Mouse (Mus musculus): ENCODE data around the gene Acbd6. TPM values are rescaled to one million over a fixed set of nuclear protein-coding genes. Genes with fewer than 3 reads are reported as not detected.

Acbd6 gene
- polyA plus RNA-seq (2016; fragmentation: Nextera tagmentation; extraction: Ambion mirVana): 103 and 108 TPM in 2 replicates

- Histone ChIP-seq H3K9ac (replicated peaks) (peak within 1 kb of the TSS; percentile 92), H3K9me3 (no peaks in the 10 kb centered on the region), H3K27ac (peak within 1 kb of the TSS; percentile 84), H3K4me3 (replicated peaks) (peak within 1 kb of the TSS; percentile 95), H3K27me3 (no peaks in the 10 kb centered on the region), H3K36me3 (no peaks in the 10 kb centered on the region), H3K4me1 (replicated peaks) (peaks cover 20% of the 10 kb centered on the region), H3K4me2 (peak within 1 kb of the TSS; percentile 79)
- ATAC-seq (ENCODE audit: insufficient number of reproducible peaks, insufficient read depth, low FRiP score, low TSS enrichment, low read depth): peak; percentile 82
- WGBS: under 1% methylated on average over 83 of the region's 83 CpGs
Observed at GRCm38 (mm10) chr1:155558012-155558842, at the start of gene Acbd6. Gene Acbd6 (plus strand): TSS chr1:155558120.

GRCm38 (mm10) chr1:155510263-155510662 lies 47.7 kb upstream of the Acbd6 start:
- H3K27ac ChIP-seq: no peak overlapping the region
- no peak overlapping the region for H3K9ac ChIP-seq (replicated peaks)
- H3K4me3 ChIP-seq (replicated peaks): no peak overlapping the region
- H3K4me1 ChIP-seq (replicated peaks): peaks cover 5% of the 10 kb centered on the region
- no peaks in the 10 kb centered on the region for H3K9me3 ChIP-seq
- no peak for ATAC-seq (ENCODE audit: insufficient number of reproducible peaks, insufficient read depth, low FRiP score, low TSS enrichment, low read depth)
- H3K4me2 ChIP-seq: no peak overlapping the region
- 71% methylated on average over 10 of the region's 10 CpGs for WGBS
- no peaks in the 10 kb centered on the region for H3K27me3 ChIP-seq
- H3K36me3 ChIP-seq: no peaks in the 10 kb centered on the region

- no peaks in the 10 kb centered on the region for H3K4me1 ChIP-seq (replicated peaks)
- no peaks in the 10 kb centered on the region for H3K36me3 ChIP-seq
- H3K9ac ChIP-seq (replicated peaks): no peak overlapping the region
- H3K4me2 ChIP-seq: no peak overlapping the region
- WGBS: 89% methylated on average over 4 of the region's 4 CpGs
- no peaks in the 10 kb centered on the region for H3K27me3 ChIP-seq
- no peak overlapping the region for H3K4me3 ChIP-seq (replicated peaks)
- peaks cover 6% of the 10 kb centered on the region; the same call in 1 of the 2 replicates for H3K9me3 ChIP-seq
- H3K27ac ChIP-seq: no peak overlapping the region
- no peak for ATAC-seq (ENCODE audit: insufficient number of reproducible peaks, insufficient read depth, low FRiP score, low TSS enrichment, low read depth)
Observed at GRCm38 (mm10) chr1:155515866-155516265, 42.1 kb upstream of the Acbd6 start.

GRCm38 (mm10) chr1:155516594-155516993 lies 41.3 kb upstream of the Acbd6 start:
- Histone ChIP-seq H3K9me3 (peaks cover 6% of the 10 kb centered on the region; the same call in 1 of the 2 replicates), H3K27me3 (no peaks in the 10 kb centered on the region), H3K36me3 (no peaks in the 10 kb centered on the region), H3K4me2 (no peak overlapping the region), H3K27ac (no peak overlapping the region), H3K4me3 (replicated peaks) (no peak overlapping the region), H3K9ac (replicated peaks) (no peak overlapping the region), H3K4me1 (replicated peaks) (no peaks in the 10 kb centered on the region)
- no peak for ATAC-seq (ENCODE audit: insufficient number of reproducible peaks, insufficient read depth, low FRiP score, low TSS enrichment, low read depth)
- 41% methylated on average over 7 of the region's 7 CpGs for WGBS

GRCm38 (mm10) chr1:155517060-155517459 lies 40.9 kb upstream of the Acbd6 start:
- Histone ChIP-seq H3K36me3 (no peaks in the 10 kb centered on the region), H3K9me3 (peaks cover 6% of the 10 kb centered on the region; the same call in 1 of the 2 replicates), H3K9ac (replicated peaks) (no peak overlapping the region), H3K4me1 (replicated peaks) (no peaks in the 10 kb centered on the region), H3K4me3 (replicated peaks) (no peak overlapping the region), H3K27ac (no peak overlapping the region), H3K27me3 (no peaks in the 10 kb centered on the region), H3K4me2 (no peak overlapping the region)
- no peak for ATAC-seq (ENCODE audit: insufficient number of reproducible peaks, insufficient read depth, low FRiP score, low TSS enrichment, low read depth)
- 59% methylated on average over 5 of the region's 5 CpGs for WGBS

- WGBS: 93% methylated on average over 4 of the region's 4 CpGs
- Histone ChIP-seq H3K9ac (replicated peaks) (no peak overlapping the region), H3K9me3 (peaks cover 6% of the 10 kb centered on the region; the same call in 1 of the 2 replicates)
Observed at GRCm38 (mm10) chr1:155520285-155520684, 37.6 kb upstream of the Acbd6 start.

GRCm38 (mm10) chr1:155522493-155522892 lies 35.4 kb upstream of the Acbd6 start:
- no peak overlapping the region for H3K9ac ChIP-seq (replicated peaks)
- no peak overlapping the region for H3K4me3 ChIP-seq (replicated peaks)
- ATAC-seq (ENCODE audit: insufficient number of reproducible peaks, insufficient read depth, low FRiP score, low TSS enrichment, low read depth): no peak
- no peaks in the 10 kb centered on the region for H3K36me3 ChIP-seq
- peaks cover 8% of the 10 kb centered on the region for H3K4me1 ChIP-seq (replicated peaks)
- H3K9me3 ChIP-seq: peaks cover 6% of the 10 kb centered on the region; the same call in 1 of the 2 replicates
- no peak overlapping the region for H3K4me2 ChIP-seq
- H3K27ac ChIP-seq: no peak overlapping the region
- no peaks in the 10 kb centered on the region; the same call in 1 of the 2 replicates for H3K27me3 ChIP-seq
- WGBS: 71% methylated on average over 4 of the region's 4 CpGs

More at GRCm38 (mm10) chr1:155520285-155520684, 37.6 kb upstream of the Acbd6 start:
- H3K4me3 ChIP-seq (replicated peaks): no peak overlapping the region
- no peak overlapping the region for H3K4me2 ChIP-seq
- no peaks in the 10 kb centered on the region for H3K27me3 ChIP-seq
- H3K27ac ChIP-seq: no peak overlapping the region
- no peaks in the 10 kb centered on the region for H3K4me1 ChIP-seq (replicated peaks)
- ATAC-seq (ENCODE audit: insufficient number of reproducible peaks, insufficient read depth, low FRiP score, low TSS enrichment, low read depth): no peak
- no peaks in the 10 kb centered on the region for H3K36me3 ChIP-seq

GRCm38 (mm10) chr1:155526176-155526575 lies 31.7 kb upstream of the Acbd6 start:
- no peaks in the 10 kb centered on the region for H3K36me3 ChIP-seq

GRCm38 (mm10) chr1:155527027-155527786 lies 30.7 kb upstream of the Acbd6 start:
- Histone ChIP-seq H3K4me1 (replicated peaks) (peaks cover 40% of the 10 kb centered on the region), H3K9ac (replicated peaks) (no peak overlapping the region), H3K27me3 (peaks cover 13% of the 10 kb centered on the region; the same call in 1 of the 2 replicates), H3K27ac (no peak overlapping the region), H3K9me3 (0 out of 2 replicates have a peak, but pooled peaks cover 4% of the 10 kb centered on the region), H3K36me3 (no peaks in the 10 kb centered on the region), H3K4me2 (no peak overlapping the region), H3K4me3 (replicated peaks) (no peak overlapping the region)
- 19% methylated on average over 12 of the region's 12 CpGs for WGBS
- ATAC-seq (ENCODE audit: insufficient number of reproducible peaks, insufficient read depth, low FRiP score, low TSS enrichment, low read depth): no peak

More at GRCm38 (mm10) chr1:155526176-155526575, 31.7 kb upstream of the Acbd6 start:
- 0 out of 2 replicates have a peak, but pooled peaks cover 4% of the 10 kb centered on the region for H3K9me3 ChIP-seq
- no peak overlapping the region for H3K9ac ChIP-seq (replicated peaks)
- no peak overlapping the region for H3K4me3 ChIP-seq (replicated peaks)
- H3K27me3 ChIP-seq: peaks cover 13% of the 10 kb centered on the region; the same call in 1 of the 2 replicates
- no peak overlapping the region for H3K4me2 ChIP-seq
- peaks cover 36% of the 10 kb centered on the region for H3K4me1 ChIP-seq (replicated peaks)
- no peak for ATAC-seq (ENCODE audit: insufficient number of reproducible peaks, insufficient read depth, low FRiP score, low TSS enrichment, low read depth)
- H3K27ac ChIP-seq: no peak overlapping the region
- 47% methylated on average over 5 of the region's 5 CpGs for WGBS

- Histone ChIP-seq H3K4me1 (replicated peaks) (peaks cover 45% of the 10 kb centered on the region), H3K9ac (replicated peaks) (no peak overlapping the region), H3K27me3 (peaks cover 13% of the 10 kb centered on the region; the same call in 1 of the 2 replicates), H3K9me3 (0 out of 2 replicates have a peak, but pooled peaks cover 4% of the 10 kb centered on the region), H3K36me3 (no peaks in the 10 kb centered on the region), H3K4me3 (replicated peaks) (no peak overlapping the region), H3K27ac (no peak overlapping the region), H3K4me2 (no peak overlapping the region)
- ATAC-seq (ENCODE audit: insufficient number of reproducible peaks, insufficient read depth, low FRiP score, low TSS enrichment, low read depth): no peak
- WGBS: 15% methylated on average over 8 of the region's 8 CpGs
Observed at GRCm38 (mm10) chr1:155527787-155528158, 30.1 kb upstream of the Acbd6 start.
